Mouse (Mus musculus): ENCODE data around the gene Olfr463. TPM values are rescaled to one million over a fixed set of nuclear protein-coding genes. Genes with fewer than 3 reads are reported as not detected.

Gene Olfr463
- total and polyA plus RNA-seq, 3 experiments: not detected

GRCm38 (mm10) chr11:87852690-87853596, 44.2 kb downstream of the Olfr463 start, which contains the start of gene Mks1:
TSS of gene Mks1 (plus strand) at chr11:87853215.
- dilution Hi-C loops (cut with MboI; ENCODE audit: extremely low pct_ligation_motif_present, extremely low pct_unique_long_range_greater_than_20kb, low sequenced_read_pairs): no loop called here
- H3K9ac ChIP-seq (ENCODE audit: insufficient read depth, low read depth): peak within 1 kb of the TSS; percentile 95
- H3K27me3 ChIP-seq (replicated peaks): no peaks in the 10 kb centered on the region
- H3K4me3 ChIP-seq (replicated peaks in 1 of 3; ENCODE audit: low read depth in 2 of 3, low read length in 2 of 3, poor library complexity in 1 of 3): peak within 1 kb of the TSS; percentile 69 to 72 (median 71)
- H3K9me3 ChIP-seq (replicated peaks; ENCODE audit: low read length): no peaks in the 10 kb centered on the region
- no peaks in the 10 kb centered on the region for H3K79me2 ChIP-seq (replicated peaks; ENCODE audit: control insufficient read depth, extremely low read depth, insufficient read depth, poor library complexity, severe bottlenecking)
- peak within 1 kb of the TSS; percentile 73 for H3K27ac ChIP-seq (ENCODE audit: insufficient read depth, low read depth)
- peaks cover 4 to 25% of the 10 kb centered on the region in 2 experiments; a peak in 3 of 4 replicates for H3K4me1 ChIP-seq (ENCODE audit: control insufficient read depth in 1 of 2, insufficient read depth in 2 of 2)
- TF ChIP-seq IRF4 (IDR thresholded peaks at IDR 0.05; ENCODE audit: low read depth, low read length) (peak; percentile 5; the same call in 1 of the 2 replicates), MYC (IDR thresholded peaks at IDR 0.05; ENCODE audit: low read depth, low read length) (peak; percentile 91), MEF2A (IDR thresholded peaks at IDR 0.05; ENCODE audit: borderline replicate concordance, low read depth, low read length) (peak; percentile 13), HCFC1 (IDR thresholded peaks at IDR 0.05; ENCODE audit: low read depth, low read length) (peak; percentile 82), USF1 (IDR thresholded peaks at IDR 0.05; ENCODE audit: low read depth, low read length) (no peak), ZMIZ1 (IDR thresholded peaks at IDR 0.05; ENCODE audit: low read depth, low read length) (peak; percentile 60; the same call in 1 of the 2 replicates), ELF1 (IDR thresholded peaks at IDR 0.05; ENCODE audit: low read depth, low read length) (peak; percentile 89), MAFK (IDR thresholded peaks at IDR 0.05; ENCODE audit: insufficient replicate concordance, low read length) (no peak), ZNF384 (IDR thresholded peaks at IDR 0.05; ENCODE audit: low read depth, low read length) (no peak), JUND (conservative IDR thresholded peaks at IDR 0.05; ENCODE audit: low read depth, low read length) (no peak), KAT2A (IDR thresholded peaks at IDR 0.05; ENCODE audit: insufficient replicate concordance, low read length) (no peak), USF2 (conservative IDR thresholded peaks at IDR 0.05; ENCODE audit: low read depth, low read length) (no peak), PAX5 (IDR thresholded peaks at IDR 0.05; ENCODE audit: low read length) (no peak), SIN3A (IDR thresholded peaks at IDR 0.05; ENCODE audit: low read length) (peak; percentile 99), TCF12 (IDR thresholded peaks at IDR 0.05; ENCODE audit: low read depth, low read length) (peak; percentile 87; the same call in 1 of the 2 replicates), TBP (conservative IDR thresholded peaks at IDR 0.05; ENCODE audit: low read depth, low read length) (peak; percentile 47), GABPA (IDR thresholded peaks at IDR 0.05; ENCODE audit: insufficient replicate concordance, low read depth, low read length) (no peak), CHD2 (IDR thresholded peaks at IDR 0.05; ENCODE audit: low read length) (no peak), POLR2A (IDR thresholded peaks at IDR 0.05; ENCODE audit: low read depth, low read length) (peak; percentile 82), EP300 (IDR thresholded peaks at IDR 0.05; ENCODE audit: low read length) (peak; percentile 19; the same call in 1 of the 2 replicates), E2F4 (IDR thresholded peaks at IDR 0.05; ENCODE audit: insufficient replicate concordance, low read depth, low read length) (no peak; the same call in 1 of the 2 replicates), NRF1 (IDR thresholded peaks at IDR 0.05; ENCODE audit: low read depth, low read length) (peak; percentile 89), NELFE (IDR thresholded peaks at IDR 0.05; ENCODE audit: low read depth, low read length) (peak; percentile 73), MAZ (IDR thresholded peaks at IDR 0.05; ENCODE audit: low read depth, low read length) (no peak), MAX (IDR thresholded peaks at IDR 0.05; ENCODE audit: low read length) (peak; percentile 66; the same call in 1 of the 2 replicates), JUN (IDR thresholded peaks at IDR 0.05; ENCODE audit: insufficient read depth, low read depth, low read length) (no peak), ETS1 (conservative IDR thresholded peaks at IDR 0.05; ENCODE audit: low read depth, low read length) (0 out of 2 replicates have a peak, but pooled peaks have one; percentile 1), CTCF (conservative IDR thresholded peaks at IDR 0.05 in 1 of 2, IDR thresholded peaks at IDR 0.05 in 1 of 2; ENCODE audit: low read depth in 2 of 2, low read length in 2 of 2) (no peak), MXI1 (IDR thresholded peaks at IDR 0.05; ENCODE audit: low read depth, low read length) (peak; percentile 100), RAD21 (IDR thresholded peaks at IDR 0.05; ENCODE audit: low read depth, low read length) (no peak)
- H3K36me3 ChIP-seq (replicated peaks in 1 of 2; ENCODE audit: control insufficient read depth in 1 of 2, insufficient read depth in 1 of 2, low read length in 1 of 2): peaks cover 24 to 34% of the 10 kb centered on the region in 2 experiments
- DNase-seq (ENCODE audit: extremely low read depth): peak; percentile 97
- H3K4me2 ChIP-seq (ENCODE audit: insufficient read depth, low read depth, poor library complexity, severe bottlenecking): peak within 1 kb of the TSS; percentile 70
- in situ Hi-C loops (cut with MboI; ENCODE audit: low pct_ligation_motif_present, low pct_unique_long_range_greater_than_20kb, low sequenced_read_pairs): no loop called here

Data from CH12.LX (cell line).